Mouse (Mus musculus) adrenal gland, postnatal 10 days (tissue): ENCODE results near the gene Prss38. TPM values are rescaled to one million over a fixed set of nuclear protein-coding genes. Genes with fewer than 3 reads are reported as not detected.

Experiments
- DNase-seq: peaks from one replicate; pipeline ENCODE4 v3.0.0; 2021; ENCODE audit warnings: mixed read lengths
- long read RNA-seq, 2 experiments: library from polyadenylated mRNA; stranded (forward); transcript quantifications; one replicate each; pipeline ENCODE4 v2.0.0; 2021
- total RNA-seq, 2 experiments: library from RNA; stranded (reverse); gene quantifications; 2 replicates each; pipeline ENCODE4 v1.2.3; 2021

The Prss38 gene
- total RNA-seq = not detected
- long read RNA-seq, experiment 1 = 0 reads
- long read RNA-seq, experiment 2 = 0 reads

GRCm38 (mm10) chr11:59375475-59375874 is at the start of gene Prss38:
TSS of gene Prss38 (minus strand) at chr11:59375657.
- DNase-seq = no peak

GRCm38 (mm10) chr11:59423010-59423588 is 47.6 kb upstream of the Prss38 start:
- DNase-seq = no peak

- no peak for DNase-seq
Measured at GRCm38 (mm10) chr11:59421967-59422366, 46.5 kb upstream of the Prss38 start.

- no peak for DNase-seq
Measured at GRCm38 (mm10) chr11:59421436-59421835, 46.0 kb upstream of the Prss38 start.

- no peak for DNase-seq
Measured at GRCm38 (mm10) chr11:59418708-59419107, 43.3 kb upstream of the Prss38 start.

- no peak for DNase-seq
Measured at GRCm38 (mm10) chr11:59412999-59413863, 37.8 kb upstream of the Prss38 start.

GRCm38 (mm10) chr11:59412058-59412457 is 36.6 kb upstream of the Prss38 start:
- no peak for DNase-seq

GRCm38 (mm10) chr11:59410851-59411250 is 35.4 kb upstream of the Prss38 start:
- DNase-seq = peak; percentile 41

- peak; percentile 45 for DNase-seq
Measured at GRCm38 (mm10) chr11:59405761-59406160, 30.3 kb upstream of the Prss38 start.

GRCm38 (mm10) chr11:59400876-59401275 is 25.4 kb upstream of the Prss38 start:
- DNase-seq = no peak

- DNase-seq = no peak
Measured at GRCm38 (mm10) chr11:59399830-59400229, 24.4 kb upstream of the Prss38 start.

GRCm38 (mm10) chr11:59397536-59398371 is 22.3 kb upstream of the Prss38 start:
- DNase-seq = no peak

GRCm38 (mm10) chr11:59394451-59394850 is 19.0 kb upstream of the Prss38 start:
- no peak for DNase-seq

GRCm38 (mm10) chr11:59393591-59393990 is 18.1 kb upstream of the Prss38 start:
- peak; percentile 90 for DNase-seq

- DNase-seq = peak; percentile 35
Measured at GRCm38 (mm10) chr11:59392300-59392699, 16.8 kb upstream of the Prss38 start.

GRCm38 (mm10) chr11:59390470-59390869 is 15.0 kb upstream of the Prss38 start:
- DNase-seq = no peak

GRCm38 (mm10) chr11:59389617-59390016 is 14.2 kb upstream of the Prss38 start:
- no peak for DNase-seq

- DNase-seq = no peak
Measured at GRCm38 (mm10) chr11:59388806-59389205, 13.3 kb upstream of the Prss38 start.

- DNase-seq = no peak
Measured at GRCm38 (mm10) chr11:59387471-59387870, 12.0 kb upstream of the Prss38 start.

GRCm38 (mm10) chr11:59385123-59385522 is 9.7 kb upstream of the Prss38 start:
- no peak for DNase-seq

- peak; percentile 36 for DNase-seq
Measured at GRCm38 (mm10) chr11:59384441-59384959, 9.0 kb upstream of the Prss38 start.

- DNase-seq = no peak
Measured at GRCm38 (mm10) chr11:59379547-59379946, 4.1 kb upstream of the Prss38 start.
